Mouse (Mus musculus) kidney, embryonic 16.5 days (tissue): ENCODE results near the gene Lactbl1. TPM values are rescaled to one million over a fixed set of nuclear protein-coding genes. Genes with fewer than 3 reads are reported as not detected.

Experiments used
- ATAC-seq: fragments of 200-750 bp; cut with Nextera tagmentation; 2 replicates; pipeline ENCODE4 v1.8.0; 2017; ENCODE audit warnings: moderate TSS enrichment; ENCODE audit not compliant: low FRiP score, low TSS enrichment
- H3K27ac ChIP-seq: fragments of 300-500 bp; sonication (generic); 2 replicates; pipeline ENCODE4 v1.5.1; 2014; ENCODE audit warnings: low read length
- H3K27me3 ChIP-seq: fragments of 300-500 bp; sonication (generic); 2 replicates; pipeline ENCODE4 v1.6.1; 2014; ENCODE audit warnings: low read length, control low read depth, mixed read lengths; ENCODE audit not compliant: insufficient read depth
- H3K36me3 ChIP-seq: fragments of 300-500 bp; sonication (generic); 2 replicates; pipeline ENCODE4 v1.6.1; 2014; ENCODE audit warnings: low read length, control low read depth, mixed read lengths; ENCODE audit not compliant: insufficient read depth
- H3K4me1 ChIP-seq: fragments of 300-500 bp; sonication (generic); 2 replicates; pipeline ENCODE4 v1.6.1; 2014; ENCODE audit warnings: low read length, control low read depth, mixed read lengths; ENCODE audit not compliant: insufficient read depth
- H3K4me2 ChIP-seq: fragments of 300-500 bp; sonication (generic); replicated peaks from 2 replicates; pipeline ENCODE4 v1.6.1; 2014; ENCODE audit warnings: low read depth, low read length
- H3K4me3 ChIP-seq: fragments of 300-500 bp; sonication (generic); 2 replicates; pipeline ENCODE4 v1.5.1; 2014; ENCODE audit warnings: mild to moderate bottlenecking, low read length
- H3K9ac ChIP-seq: fragments of 300-500 bp; sonication (generic); replicated peaks from 2 replicates; pipeline ENCODE4 v1.6.1; 2014; ENCODE audit warnings: low read length
- H3K9me3 ChIP-seq: fragments of 300-500 bp; sonication (generic); 2 replicates; pipeline ENCODE4 v1.6.1; 2016; ENCODE audit warnings: low read length, control low read depth
- WGBS: fragments of 180-500 bp; shearing (Covaris S2); extraction: QIAGEN DNeasy Blood & Tissue Kit; methylation state at CpG from one replicate; pipeline ENCODE4 v1.1.7; 2014; 5-methylcytosine and 5-hydroxymethylcytosine counted together
- polyA plus RNA-seq: library from polyadenylated mRNA; unstranded; fragments of >200 nt; fragmentation: Nextera tagmentation; extraction: Ambion mirVana; gene quantifications from 2 replicates; pipeline ENCODE4 v1.2.1, GENCODE M21; 2015

Lactbl1 gene
- polyA plus RNA-seq, 1 experiment from 2014 or later, result not detected

DNA sequence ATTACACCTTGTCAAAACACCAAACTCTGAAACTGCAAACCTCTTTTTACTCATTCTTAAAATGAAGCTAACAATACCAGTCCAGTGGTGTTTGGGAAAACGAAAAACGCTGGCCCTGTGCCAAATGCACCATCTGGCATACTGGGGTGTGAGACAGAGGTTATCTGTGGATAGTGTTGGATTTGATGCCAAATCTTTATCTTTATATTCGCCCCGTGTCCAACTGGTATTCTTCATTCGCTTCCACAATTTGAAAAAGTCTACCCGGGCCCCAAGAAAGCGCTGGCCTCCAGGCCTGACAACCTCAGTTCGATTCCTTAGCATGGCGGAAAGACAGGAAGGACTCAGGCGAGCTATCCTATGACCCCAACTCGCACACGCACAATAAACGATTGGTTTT is 20.9 kb upstream of the Lactbl1 start:
- H3K27ac ChIP-seq, result peak overlapping the region; percentile 86
- peak overlapping the region; percentile 63 for H3K4me2 ChIP-seq
- ATAC-seq, result no peak
- peaks cover 12% of the 10 kb centered on the region for H3K4me1 ChIP-seq
- H3K9ac ChIP-seq, result peak overlapping the region; percentile 99
- H3K36me3 ChIP-seq, result peaks cover 3% of the 10 kb centered on the region; the same call in 1 of the 2 replicates
- 1% methylated on average over 13 of the region's 13 CpGs for WGBS
- peak overlapping the region; percentile 100 for H3K4me3 ChIP-seq
- H3K9me3 ChIP-seq, result no peaks in the 10 kb centered on the region
- H3K27me3 ChIP-seq, result no peaks in the 10 kb centered on the region

DNA sequence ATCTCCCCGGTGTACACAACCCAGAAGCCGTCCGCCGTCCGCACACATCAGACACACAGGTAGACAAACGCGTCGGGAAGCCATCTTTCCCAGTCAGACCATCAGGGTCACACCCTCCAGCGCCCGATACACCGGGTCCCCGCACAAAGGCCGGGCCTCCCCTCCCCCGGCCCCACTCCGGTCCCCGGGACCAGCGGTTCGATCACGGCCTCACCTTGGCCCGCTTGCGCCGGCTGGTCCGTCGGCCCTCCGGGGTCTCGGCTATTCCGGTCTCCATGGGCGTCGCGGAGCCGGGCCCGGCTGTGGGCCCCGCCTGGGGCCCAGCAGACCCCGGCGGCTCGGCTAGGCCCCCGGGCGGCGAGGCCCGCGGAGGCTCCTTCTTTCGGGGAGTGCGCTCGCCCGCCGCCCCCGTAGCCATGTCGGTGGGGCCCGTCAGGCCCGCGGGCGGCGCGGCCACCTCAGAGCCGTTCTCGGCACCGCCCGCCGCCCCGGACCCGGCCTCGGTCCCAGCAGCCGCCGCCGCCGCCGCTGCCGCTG is 20.3 kb upstream of the Lactbl1 start:
- peaks cover 12% of the 10 kb centered on the region for H3K4me1 ChIP-seq
- ATAC-seq, result peak; percentile 53; the same call in 1 of the 2 replicates
- under 1% methylated on average over 56 of the region's 68 CpGs for WGBS

GRCm38 (mm10) chr4:136602568-136602967 is 19.9 kb upstream of the Lactbl1 start, which contains the start of gene Kdm1a:
Kdm1a (minus strand) TSS chr4:136602723.
- H3K27ac ChIP-seq, result peak within 1 kb of the TSS; percentile 86
- H3K4me2 ChIP-seq, result peak within 1 kb of the TSS; percentile 63
- peak; percentile 82 for ATAC-seq
- WGBS, result under 1% methylated on average over 42 of the region's 45 CpGs
- no peaks in the 10 kb centered on the region for H3K9me3 ChIP-seq
- peak within 1 kb of the TSS; percentile 99 for H3K9ac ChIP-seq
- peaks cover 12% of the 10 kb centered on the region for H3K4me1 ChIP-seq
- peaks cover 3% of the 10 kb centered on the region; the same call in 1 of the 2 replicates for H3K36me3 ChIP-seq
- peak within 1 kb of the TSS; percentile 100 for H3K4me3 ChIP-seq
- no peaks in the 10 kb centered on the region for H3K27me3 ChIP-seq

More for the DNA sequence above, 20.3 kb upstream of the Lactbl1 start:
- Histone ChIP-seq H3K27me3 (no peaks in the 10 kb centered on the region), H3K4me3 (peak overlapping the region; percentile 100), H3K9ac (peak overlapping the region; percentile 99), H3K4me2 (peak overlapping the region; percentile 63), H3K9me3 (no peaks in the 10 kb centered on the region), H3K36me3 (peaks cover 3% of the 10 kb centered on the region; the same call in 1 of the 2 replicates), H3K27ac (peak overlapping the region; percentile 86)

DNA sequence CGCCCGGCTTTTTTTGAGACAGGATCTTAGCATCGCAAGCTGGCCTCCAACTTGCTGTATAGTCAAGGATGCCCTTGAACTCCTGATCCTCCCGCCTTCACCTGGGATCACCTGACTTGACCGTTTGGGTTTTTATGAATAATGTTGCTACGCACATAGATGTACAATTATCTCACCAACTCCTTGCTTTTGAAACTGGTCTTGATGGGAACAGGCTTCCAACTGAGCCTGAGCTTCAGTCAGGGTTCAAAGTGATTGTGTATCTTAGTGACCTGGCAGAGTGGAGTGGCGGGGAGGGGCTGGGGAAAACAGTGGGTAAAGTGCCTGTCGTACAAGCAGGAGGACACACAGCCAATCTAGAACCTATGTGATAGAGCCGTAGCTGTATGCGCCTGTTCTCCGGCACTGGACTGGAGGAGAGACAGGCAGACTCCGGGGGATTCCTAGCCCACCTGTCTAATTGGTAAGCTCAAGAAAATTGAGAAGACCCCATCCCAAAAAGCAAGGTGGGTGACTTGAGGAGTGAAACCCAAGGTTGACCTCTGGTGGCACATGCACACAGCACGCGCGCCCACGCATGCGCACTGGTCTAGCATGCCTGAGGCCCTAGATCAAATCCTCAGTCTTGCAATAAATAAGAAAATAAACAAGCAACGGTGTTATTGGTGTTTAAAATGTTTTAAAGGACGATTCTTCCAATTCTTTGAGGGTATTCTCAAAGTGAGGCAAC is 16.5 kb upstream of the Lactbl1 start:
- Histone ChIP-seq H3K4me1 (peaks cover 4% of the 10 kb centered on the region), H3K4me3 (no peak overlapping the region), H3K4me2 (no peak overlapping the region), H3K9ac (no peak overlapping the region), H3K9me3 (no peaks in the 10 kb centered on the region), H3K36me3 (no peaks in the 10 kb centered on the region), H3K27me3 (no peaks in the 10 kb centered on the region), H3K27ac (no peak overlapping the region)
- ATAC-seq, result no peak
- WGBS, result 90% methylated on average over 19 of the region's 19 CpGs

DNA sequence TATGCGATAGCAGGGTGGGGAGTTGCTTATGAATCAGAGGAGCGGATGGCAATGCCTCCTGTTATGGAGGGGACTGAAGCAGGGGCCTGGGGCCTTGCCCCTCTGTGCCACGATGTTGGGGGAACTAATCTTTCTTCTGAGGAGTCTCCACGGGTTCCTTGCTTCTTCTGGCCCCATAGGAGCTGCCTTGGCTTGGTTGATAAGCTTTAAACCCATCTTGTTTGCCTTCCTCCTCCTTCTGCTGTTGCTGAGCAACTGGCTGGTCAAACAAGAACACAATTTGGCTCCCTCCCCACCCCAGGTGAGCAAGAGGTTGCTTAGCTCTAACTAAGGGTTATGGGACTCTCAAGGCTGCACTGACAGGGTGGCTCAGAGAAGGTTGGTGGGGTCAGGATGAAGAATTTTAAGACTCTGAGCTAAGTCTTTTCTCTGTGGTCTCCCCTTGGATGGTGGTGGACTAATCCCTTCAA is 12.0 kb upstream of the Lactbl1 start, which contains the start of gene Tex46:
Gene Tex46 (plus strand): TSS at position 51 of the 470 bp plus-strand sequence.
- Histone ChIP-seq H3K27ac (no peak within 1 kb of the TSS), H3K27me3 (no peaks in the 10 kb centered on the region), H3K9me3 (no peaks in the 10 kb centered on the region), H3K36me3 (no peaks in the 10 kb centered on the region), H3K4me2 (no peak within 1 kb of the TSS), H3K4me1 (no peaks in the 10 kb centered on the region), H3K9ac (no peak within 1 kb of the TSS), H3K4me3 (no peak within 1 kb of the TSS)
- ATAC-seq, result no peak
- 68% methylated on average over 4 of the region's 4 CpGs for WGBS

DNA sequence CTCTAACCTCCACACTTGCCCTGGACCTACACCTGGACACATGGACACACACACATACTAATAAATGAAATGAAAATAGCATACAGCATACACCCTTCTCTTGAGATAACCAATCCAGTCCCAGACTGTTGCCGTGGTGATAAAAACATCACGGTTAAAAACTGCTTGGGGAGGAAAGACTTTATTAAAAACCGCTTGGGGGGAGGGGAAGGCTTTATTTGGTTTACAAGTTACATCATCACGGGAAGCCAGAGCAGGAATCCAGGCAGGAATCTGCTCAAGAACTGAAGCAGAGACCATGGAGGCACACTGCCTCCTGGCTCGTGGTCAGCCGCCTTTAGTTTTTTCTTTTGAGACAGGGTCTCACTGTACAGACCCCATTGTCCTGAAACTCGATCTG is 8.8 kb upstream of the Lactbl1 start:
- Histone ChIP-seq H3K4me1 (no peaks in the 10 kb centered on the region), H3K27me3 (no peaks in the 10 kb centered on the region), H3K27ac (no peak overlapping the region), H3K36me3 (no peaks in the 10 kb centered on the region), H3K4me2 (no peak overlapping the region), H3K9me3 (no peaks in the 10 kb centered on the region), H3K4me3 (no peak overlapping the region), H3K9ac (no peak overlapping the region)
- no peak for ATAC-seq
- 60% methylated on average over 7 of the region's 7 CpGs for WGBS

DNA sequence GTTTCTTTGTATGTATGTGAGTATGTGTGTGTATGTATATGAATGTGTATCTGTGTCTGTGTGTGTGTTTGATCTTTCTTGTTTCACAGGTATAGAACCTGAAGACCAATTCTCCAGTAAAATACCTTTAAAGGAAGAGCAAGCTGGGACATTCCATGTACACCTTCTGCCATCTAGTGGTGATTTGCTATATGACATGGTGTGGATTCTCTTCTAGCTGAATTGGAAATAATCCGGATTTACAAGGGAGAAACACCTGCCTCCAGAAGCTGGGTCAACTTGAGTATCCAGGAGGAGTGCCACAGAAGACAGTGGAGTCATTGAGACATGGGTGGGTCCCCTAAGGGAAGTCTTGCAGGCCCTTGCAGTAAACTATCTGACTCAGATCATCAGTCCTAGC is 1.1 kb upstream of the Lactbl1 start:
- Histone ChIP-seq H3K36me3 (no peaks in the 10 kb centered on the region), H3K4me2 (no peak overlapping the region), H3K4me1 (peaks cover 6% of the 10 kb centered on the region; the same call in 1 of the 2 replicates), H3K27me3 (no peaks in the 10 kb centered on the region), H3K9ac (no peak overlapping the region), H3K4me3 (no peak overlapping the region), H3K9me3 (no peaks in the 10 kb centered on the region), H3K27ac (no peak overlapping the region)
- ATAC-seq, result no peak
- WGBS, result 0% methylated on average over 1 of the region's 1 CpGs

DNA sequence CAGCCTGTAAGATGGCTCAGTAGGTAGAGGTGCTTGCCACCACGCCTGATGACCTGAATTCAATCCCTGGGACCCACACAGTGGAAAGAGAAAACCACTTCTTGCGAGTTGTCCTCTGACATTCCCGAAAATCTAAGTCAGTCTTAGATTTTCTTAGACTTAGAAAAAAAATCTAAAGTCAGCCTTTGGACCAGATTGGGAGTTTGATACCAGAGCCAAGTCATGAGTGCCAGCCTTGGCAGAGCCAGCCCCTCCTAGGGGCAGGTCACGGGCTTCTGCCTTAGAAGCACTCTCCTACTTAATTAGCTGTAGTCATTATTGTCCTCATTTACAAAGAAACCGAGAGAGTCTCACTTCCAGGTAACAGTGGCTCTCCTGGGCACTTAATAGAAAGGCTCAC is 465 bp upstream of the Lactbl1 start:
- peaks cover 6% of the 10 kb centered on the region; the same call in 1 of the 2 replicates for H3K4me1 ChIP-seq
- H3K27me3 ChIP-seq, result no peaks in the 10 kb centered on the region
- no peak overlapping the region for H3K27ac ChIP-seq
- no peak overlapping the region for H3K9ac ChIP-seq
- H3K4me2 ChIP-seq, result no peak overlapping the region
- H3K36me3 ChIP-seq, result no peaks in the 10 kb centered on the region
- no peak for ATAC-seq
- H3K4me3 ChIP-seq, result no peak overlapping the region
- WGBS, result 51% methylated on average over 5 of the region's 5 CpGs
- no peaks in the 10 kb centered on the region for H3K9me3 ChIP-seq

DNA sequence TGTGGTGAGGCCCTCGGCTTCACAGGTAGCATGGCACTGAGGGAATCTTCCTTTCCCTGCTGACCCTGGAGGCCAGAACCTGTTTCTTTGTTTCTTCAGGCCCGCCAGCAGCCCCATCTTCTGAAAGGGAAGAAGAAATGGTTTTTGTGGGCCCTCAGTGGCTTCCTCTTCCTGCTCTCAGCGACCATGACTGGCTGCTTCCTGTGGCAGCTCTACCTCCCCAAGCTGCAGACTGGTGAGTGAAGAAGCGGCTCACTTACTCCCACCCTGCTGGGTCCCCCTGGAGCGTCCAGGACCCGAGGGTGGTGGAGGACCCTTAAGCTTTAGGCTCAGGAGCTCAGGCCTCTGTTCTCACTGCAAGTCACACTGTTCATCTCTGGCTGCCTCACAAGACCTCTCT is 4.2 kb downstream of the Lactbl1 start:
- Histone ChIP-seq H3K9me3 (no peaks in the 10 kb centered on the region), H3K36me3 (no peaks in the 10 kb centered on the region), H3K27ac (no peak overlapping the region), H3K4me2 (no peak overlapping the region), H3K4me3 (no peak overlapping the region), H3K27me3 (no peaks in the 10 kb centered on the region), H3K4me1 (no peaks in the 10 kb centered on the region), H3K9ac (no peak overlapping the region)
- WGBS, result 69% methylated on average over 6 of the region's 6 CpGs
- ATAC-seq, result no peak
